Mouse (Mus musculus) cerebellum, postnatal 25 days (tissue): ENCODE data around the gene Kpna2.
"Not testable (repeated sequence)": the region's sequence is repeated elsewhere in the genome, so short reads cannot be mapped to it uniquely, and the experiment has no call there.

Source experiments
- DNase-seq, 2 experiments: peaks; one replicate each; pipeline ENCODE4 v3.0.0; 2021; ENCODE audit warnings: mixed read lengths in 2 of 2

Kpna2 gene

DNA sequence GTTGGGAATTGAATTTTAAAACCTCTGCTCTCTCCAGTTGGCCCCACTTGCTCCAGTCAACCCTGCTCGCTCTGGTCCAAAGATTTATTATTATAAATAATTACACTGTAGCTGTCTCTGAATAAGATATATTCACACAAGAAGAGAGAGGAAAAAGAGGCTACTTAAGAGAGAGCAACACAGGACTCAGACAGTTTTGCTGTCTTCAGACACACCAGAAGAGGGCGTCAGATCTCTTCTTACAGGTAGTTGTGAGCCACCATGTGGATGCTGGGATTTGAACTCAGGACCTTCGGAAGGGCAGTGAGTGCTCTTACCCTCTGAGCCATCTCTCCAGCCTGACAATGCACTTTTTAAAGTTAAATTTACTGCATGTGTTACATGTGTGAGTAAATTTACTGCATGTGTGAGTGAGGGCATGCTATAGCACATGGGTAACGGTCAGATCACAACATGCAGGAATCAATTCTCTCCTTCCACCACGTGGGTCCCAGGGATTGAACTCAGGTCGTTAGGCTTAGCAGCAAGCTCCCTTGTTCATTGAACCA is 18.1 kb upstream of the Kpna2 start:
- DNase-seq, result no peak

DNA sequence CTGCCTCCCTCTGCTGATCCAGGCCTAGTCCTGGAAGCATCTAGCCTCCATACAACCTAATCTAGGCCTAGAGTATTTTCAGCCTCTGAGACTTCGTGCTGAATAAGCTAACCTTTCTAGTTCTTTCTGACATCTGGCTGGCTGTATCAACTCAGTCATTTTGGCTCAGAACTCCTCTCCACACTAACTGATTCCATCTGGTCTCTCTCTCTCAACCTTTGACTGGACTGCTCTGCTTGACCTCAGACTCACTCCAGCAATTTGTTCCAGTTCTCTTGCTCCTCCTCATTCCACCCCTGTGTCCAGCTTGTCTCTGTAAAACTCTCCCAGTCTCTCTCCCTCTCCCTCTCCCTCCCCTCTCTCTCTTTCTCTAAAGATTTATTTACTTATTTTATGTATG is 17.6 kb upstream of the Kpna2 start:
- no peak for DNase-seq

DNA sequence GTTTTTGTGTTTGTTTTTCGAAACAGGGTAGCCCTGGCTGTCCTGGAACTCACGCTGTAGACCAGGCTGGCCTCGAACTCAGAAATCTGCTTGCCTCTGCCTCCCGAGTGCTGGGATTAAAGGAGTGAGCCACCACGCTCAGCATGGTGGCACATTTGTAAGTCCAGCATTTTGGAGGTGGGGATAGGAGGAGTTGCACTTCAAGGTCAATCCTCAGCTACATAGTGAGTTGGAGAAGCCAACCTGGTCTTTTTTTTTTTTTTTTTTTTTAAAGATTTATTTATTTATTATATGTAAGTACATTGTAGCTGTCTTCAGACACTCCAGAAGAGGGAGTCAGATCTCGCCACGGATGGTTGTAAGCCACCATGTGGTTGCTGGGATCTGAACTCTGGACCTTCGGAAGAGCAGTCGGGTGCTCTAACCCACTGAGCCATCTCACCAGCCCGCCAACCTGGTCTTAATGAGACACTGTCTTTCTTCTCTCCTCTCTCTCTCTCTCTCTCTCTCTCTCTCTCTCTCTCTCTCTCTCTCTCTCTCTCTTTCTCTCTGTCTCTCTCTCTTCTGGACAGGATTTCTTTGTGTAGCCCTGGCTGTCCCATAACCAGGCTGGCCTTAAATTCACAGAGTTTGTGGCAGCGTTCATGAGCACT is 16.3 kb upstream of the Kpna2 start:
- DNase-seq, result not testable (repeated sequence)

DNA sequence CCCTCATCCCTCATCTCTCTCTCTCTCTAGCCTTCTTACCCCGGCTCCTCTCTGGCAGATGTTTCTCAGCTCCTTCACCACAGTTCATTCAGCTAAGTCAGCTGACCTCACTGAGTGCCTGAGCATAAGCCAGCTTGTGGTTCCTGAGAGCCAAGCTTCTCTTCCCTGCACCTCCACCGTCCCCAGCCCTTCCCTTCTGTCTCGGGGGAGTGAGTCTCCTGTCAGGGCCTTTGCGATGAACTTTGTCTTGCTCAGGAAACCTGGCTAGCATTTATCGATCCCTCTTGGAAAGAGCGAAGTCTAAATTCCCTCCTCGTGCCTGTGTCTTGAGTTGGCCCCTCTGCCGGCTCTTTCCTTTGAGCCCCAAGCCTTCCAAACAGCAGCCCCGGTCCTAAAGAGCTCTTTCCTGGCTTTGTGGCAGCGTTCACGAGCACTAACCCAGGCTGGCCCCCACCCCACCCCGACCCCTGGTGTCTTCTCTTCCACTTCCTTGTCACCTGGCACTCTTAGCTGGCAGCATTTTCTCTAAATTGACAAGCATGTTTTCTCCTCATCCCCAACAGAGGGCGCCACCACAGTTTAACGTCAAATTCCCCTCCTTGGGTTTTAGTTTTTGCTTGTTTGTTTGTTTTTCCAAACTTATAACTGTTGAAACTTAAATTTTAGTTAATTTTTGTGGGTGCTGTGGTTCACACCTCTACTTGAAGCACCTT is 15.4 kb upstream of the Kpna2 start:
- DNase-seq, result no peak

DNA sequence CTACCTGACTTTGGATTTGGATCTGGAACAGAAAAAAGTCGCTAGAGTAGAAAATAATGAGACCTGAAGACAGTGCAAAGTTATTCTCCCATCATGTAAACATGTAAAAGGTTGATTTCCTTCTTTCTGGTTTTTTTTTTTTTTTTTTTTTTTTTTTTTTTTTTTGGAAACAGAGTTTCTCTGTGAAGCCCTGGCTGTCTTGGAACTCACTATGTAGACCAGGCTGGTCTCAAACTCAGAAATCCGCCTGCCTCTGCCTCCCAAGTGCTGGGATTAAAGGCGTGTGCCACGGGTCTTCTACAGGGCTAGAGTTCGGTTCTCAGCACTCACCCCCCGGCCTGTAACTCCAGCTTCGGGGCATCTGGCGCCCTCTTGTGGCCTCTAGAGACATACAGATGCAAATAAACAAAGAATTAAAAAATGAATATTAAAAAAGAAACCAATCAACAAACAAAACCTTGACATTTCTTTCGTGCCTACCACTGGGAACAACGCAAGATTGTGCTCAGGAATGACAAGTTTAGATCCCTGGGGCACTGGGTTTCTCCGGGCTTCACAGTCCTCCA is 14.8 kb upstream of the Kpna2 start:
- DNase-seq, result no peak

DNA sequence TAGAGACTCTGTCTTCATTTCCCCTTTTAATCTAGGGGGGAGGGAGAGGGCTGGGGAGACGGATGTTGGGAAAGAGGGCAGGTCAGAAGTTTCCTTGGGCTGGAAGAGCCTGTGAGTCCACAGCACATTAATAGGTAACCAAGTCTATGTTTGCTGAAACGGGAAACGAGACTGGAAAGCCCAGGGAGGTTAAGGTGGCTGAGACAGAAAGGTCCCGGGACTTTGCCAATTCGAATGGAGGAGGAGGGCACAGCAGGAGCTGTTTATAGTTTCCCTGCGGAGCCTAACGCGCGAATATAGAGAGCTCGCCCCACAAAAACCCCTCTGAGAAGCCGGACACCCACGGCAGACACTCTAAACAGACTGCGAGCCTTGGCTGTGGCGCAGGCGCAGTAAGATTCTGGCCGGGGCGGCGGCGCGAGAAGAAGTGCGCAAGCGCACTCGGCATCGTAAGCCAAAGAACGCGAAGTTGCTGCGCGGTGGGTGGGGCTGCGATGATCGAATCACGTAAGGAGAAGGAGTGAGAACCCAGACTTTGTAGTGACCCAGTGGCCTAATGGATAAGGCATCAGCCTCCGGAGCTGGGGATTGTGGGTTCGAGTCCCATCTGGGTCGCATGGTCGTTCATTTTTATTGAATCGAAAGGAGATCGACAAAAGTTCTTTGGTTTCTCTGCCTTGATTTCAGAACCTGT is 13.1 kb upstream of the Kpna2 start:
- DNase-seq, result peak; percentile 99 to 100

DNA sequence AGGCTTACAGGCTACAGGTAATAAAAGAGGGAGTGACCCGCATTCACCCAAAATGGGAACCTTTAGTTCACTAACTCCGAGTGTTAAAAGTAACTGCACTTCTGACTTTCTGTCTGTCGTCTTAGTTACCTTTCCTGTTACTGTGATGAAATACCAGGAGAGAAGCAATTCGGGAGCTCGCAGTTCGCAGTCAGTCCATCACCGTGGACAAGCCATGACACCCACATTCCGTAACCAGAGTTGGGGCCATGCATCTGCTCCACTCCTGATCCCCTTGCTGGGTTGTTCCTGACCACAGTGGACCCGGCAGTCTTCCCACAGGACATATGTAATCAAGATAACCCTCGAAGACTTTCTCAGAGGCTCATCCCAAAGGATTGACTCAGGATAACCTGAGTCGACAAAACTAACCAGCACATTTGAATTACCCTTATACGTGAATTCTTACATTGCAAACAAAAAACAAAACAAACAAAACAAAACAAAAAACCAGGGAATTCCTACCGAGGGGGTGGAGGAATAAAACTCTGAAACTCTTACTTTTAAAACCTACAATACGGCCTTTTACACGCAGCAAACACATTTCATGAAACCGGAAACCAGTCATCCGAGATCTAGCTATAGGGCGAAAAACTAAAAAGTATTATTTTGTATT is 12.5 kb upstream of the Kpna2 start:
- DNase-seq, result peak in 1 of 2 experiments; percentile 27

DNA sequence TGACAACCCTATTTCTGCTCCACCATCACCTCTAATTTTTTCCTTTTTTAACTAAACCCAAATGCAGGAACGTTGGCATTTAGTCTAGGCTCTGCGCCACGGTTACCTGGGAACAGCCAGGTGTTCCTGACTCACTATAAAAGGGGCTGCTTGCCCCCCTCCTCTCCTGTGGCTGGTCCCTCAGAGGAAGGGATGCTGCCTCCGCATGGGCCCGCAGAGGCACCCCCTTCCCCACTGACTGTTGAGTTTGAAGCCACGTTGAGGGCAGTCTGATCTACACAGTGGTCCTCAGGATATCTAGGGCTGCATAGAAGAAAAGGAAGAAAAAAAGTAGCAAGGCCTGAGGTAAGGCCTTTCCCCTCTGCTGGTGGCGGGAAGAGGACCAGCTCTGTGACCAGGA is 11.8 kb upstream of the Kpna2 start:
- no peak for DNase-seq

DNA sequence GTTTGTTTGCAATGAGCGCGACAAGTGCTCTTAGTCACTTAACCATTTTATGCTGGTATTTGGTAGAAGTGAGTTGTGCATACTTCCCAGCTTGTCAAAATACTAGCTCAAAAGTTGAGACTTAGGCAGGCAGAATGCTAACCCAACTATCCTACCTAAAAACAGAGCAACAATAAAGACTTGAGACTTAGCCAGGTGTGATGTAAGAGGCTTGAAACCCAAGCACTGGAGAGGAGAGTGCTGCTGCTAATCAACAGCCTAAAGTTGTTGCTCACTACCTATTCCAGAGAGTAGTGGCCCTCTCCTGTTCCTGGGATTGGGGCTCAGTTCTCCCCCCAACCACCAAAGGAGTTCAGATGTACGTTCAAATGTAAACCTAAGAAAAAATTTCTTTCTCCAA is 11.1 kb upstream of the Kpna2 start:
- DNase-seq, result no peak

DNA sequence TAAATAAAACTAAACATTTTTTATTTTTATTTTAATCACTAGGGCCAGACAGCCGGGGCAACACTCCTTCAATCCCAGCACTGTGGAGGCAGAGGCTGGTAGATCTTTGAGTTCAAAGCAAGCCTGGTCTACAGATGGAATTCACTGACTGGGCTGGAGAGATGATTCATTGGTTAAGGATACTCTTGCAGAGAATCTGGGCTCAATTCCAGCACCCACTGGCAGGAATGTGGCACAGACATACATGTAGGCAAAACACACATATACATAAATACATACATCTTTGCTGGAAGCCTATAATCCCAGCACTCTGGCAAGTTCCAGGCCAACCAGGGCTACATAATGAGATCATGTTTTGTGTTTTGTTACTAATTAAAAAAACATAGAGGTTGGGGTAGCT is 6.2 kb upstream of the Kpna2 start:
- peak in 1 of 2 experiments; percentile 51 for DNase-seq

DNA sequence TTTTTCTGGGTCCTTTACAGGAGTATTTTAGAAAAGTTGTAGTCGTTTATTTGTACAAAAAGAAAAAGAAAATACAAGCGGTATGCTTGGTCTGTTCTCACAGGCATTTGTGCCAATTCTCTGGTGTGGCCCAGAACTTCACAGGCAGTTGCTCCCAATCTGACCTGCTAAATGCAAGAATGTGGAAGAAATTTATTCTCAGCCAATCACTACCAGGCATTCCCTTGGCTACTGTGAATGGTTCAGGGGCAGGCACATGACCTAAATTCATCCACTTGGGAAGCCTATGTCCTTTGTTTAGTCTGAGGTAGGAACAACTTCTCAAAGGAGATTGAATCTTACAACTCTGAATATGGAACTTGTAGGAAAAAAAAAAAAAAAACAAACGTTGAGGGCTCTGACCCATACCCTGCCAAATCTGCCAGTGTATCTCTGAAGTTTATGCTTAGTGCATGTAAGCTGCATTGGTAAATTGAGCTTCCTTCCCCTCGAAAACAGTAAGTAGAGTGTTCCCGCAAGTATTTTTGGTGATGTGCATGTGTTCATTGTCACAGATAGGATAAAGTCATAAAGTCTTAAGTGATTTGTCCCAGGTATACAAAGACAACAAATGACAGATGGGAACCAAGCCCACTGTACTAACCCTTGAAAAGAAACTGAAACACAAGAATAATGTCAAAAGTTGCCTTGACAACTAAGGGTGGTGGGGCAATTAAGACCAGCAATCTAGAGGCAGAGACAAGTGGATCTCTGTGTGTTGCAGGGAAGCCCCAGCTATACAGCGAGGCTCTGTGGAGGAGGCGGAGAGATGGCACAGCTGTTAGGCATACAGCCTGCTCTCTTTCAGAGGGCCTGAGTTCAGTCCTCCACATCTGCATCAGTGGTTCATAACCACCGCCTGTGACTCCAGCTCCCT is 2.7 kb upstream of the Kpna2 start:
- DNase-seq, result no peak

DNA sequence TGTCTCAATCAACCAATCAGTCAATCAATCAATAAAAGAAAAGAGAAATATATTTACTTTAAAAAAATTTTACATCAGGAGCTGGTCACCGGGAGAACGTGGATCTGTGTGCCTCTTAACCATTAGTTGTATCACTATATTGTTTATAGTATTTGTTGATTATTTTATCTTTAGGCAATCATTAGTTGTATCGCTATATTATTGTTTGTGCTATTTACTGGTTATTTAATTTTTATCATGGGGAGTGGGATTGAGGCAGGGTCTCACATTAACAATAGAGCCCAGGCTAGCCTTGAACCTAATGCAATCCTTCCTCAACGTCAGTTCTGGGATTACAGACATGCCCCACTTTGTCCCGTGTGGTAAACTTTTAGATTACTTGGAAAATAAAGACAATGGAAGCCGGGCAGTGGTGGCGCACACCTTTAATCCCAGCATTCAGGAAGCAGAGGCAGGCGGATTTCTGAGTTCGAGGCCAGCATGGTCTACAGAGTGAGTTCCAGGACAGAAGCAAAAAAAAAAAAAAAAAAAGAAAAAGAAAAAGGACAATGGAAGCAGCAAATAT is 690 bp upstream of the Kpna2 start:
- no peak for DNase-seq

DNA sequence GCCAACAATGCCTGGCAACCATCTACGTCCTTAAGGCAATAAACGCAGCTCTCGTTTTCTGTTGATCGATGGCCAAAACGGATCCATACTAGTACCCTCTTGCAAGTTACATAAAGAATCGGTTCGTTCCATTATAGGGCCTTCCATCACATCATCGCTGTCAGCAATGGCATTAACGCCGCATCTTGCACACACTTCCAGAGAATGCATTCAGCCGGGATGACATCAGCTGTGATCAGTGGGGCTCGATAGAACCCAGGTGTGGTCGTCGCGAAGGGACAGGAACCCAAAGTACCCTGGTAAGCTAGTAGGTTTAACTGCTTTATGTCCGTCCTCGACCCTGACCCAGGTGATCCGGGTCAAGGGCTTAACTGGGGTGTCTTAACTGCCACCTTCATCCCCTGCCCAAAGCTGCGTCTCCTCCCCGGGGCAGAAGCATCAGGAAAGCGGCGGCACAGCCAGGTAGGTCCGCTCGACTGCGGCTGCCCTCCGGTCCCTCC is 640 bp downstream of the Kpna2 start:
- DNase-seq, result peak in 1 of 2 experiments; percentile 34

DNA sequence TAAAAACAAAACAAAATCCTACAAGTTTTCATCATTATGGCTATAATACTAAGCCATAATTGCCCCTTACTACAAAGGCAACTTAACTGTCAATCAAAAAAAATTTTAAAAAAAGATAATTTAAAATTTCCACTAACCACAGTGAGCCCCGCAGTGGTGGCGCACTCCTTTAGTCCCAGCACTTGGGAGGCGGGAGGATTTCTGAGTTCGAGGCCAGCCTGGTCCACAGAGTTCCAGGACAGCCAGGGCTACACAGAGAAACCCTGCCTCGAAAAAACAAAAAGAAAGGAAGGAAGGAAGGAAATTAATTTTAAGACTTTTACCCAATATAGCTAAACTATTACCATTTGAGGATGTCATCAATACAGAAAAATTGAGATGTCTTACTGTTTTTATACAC is 1.4 kb downstream of the Kpna2 start:
- no peak for DNase-seq

DNA sequence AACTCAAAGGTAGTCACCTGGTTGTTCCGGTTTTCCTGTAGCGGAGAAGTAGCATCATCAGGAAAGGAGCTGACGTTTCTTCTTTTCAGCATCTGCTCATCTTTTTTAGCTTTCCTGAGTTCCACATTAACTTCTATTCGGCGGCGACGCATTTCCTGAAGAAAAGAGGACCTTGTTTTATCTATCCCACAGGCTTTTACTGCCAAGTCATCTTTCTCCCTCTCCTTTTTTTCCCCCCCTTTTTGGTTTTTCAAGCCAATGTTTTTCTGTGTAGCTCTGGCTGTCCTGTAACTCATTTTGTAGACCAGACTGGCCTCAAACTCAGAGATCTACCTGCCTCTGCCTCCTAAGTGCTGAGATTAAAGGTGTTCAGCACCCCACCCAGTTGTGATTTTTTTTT is 2.8 kb downstream of the Kpna2 start:
- not testable (repeated sequence) for DNase-seq

DNA sequence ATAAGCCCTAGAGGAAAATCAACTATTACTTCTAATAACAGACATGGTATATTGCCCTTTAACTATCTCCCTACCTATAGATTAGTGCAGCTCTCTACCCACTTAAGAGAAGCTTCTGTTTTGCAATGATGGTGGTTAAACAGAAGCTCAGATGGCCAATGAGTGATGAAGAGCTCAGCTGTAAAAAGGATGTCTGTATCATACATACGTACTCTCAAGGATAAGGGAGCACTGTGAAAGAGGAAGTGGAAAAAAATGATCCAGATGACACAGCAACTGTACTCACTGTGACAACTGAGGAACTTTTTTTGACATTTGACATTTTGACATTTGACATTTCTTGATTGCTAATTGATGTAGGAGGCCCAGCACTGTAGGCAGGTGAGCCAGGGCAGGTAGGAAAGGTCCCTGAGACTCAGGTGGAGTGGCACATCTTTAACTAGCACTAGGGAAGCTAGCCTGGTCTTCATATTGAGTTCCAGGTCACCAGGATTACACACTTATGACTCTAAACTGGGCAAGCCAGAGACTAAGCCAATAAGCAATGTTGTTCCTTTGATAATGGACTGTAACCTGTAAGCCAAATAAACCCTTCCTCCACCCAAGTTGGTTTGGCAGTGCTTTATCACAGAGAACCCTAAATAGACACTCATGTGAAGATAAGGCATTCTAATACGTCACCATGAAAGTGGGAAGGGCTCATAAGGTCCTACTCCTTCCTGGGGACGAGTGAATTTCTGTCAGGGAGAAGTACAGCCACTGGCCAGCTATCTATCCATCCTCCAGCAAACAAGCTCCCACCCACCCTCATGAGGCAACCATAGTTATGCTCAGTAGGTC is 4.9 kb downstream of the Kpna2 start:
- DNase-seq, result no peak

DNA sequence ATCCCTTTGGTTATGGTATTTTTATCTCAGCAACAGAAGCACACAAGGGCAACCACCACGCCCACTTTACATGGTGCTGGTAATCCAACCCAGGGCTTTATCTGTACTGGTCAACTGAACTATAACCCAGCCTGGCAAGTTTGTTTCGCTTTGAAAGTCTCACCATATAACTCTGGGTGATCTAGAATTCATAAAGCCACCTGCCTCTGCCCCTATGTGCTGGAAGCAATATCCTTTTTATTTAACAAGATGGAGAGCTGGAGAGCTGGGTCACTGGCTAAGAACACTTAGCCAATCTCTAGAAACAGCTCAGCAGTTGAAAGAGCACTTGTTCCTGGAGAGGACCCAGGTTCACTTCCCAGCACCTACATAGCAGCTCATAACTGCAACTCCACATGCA is 12.0 kb downstream of the Kpna2 start:
- DNase-seq, result no peak

DNA sequence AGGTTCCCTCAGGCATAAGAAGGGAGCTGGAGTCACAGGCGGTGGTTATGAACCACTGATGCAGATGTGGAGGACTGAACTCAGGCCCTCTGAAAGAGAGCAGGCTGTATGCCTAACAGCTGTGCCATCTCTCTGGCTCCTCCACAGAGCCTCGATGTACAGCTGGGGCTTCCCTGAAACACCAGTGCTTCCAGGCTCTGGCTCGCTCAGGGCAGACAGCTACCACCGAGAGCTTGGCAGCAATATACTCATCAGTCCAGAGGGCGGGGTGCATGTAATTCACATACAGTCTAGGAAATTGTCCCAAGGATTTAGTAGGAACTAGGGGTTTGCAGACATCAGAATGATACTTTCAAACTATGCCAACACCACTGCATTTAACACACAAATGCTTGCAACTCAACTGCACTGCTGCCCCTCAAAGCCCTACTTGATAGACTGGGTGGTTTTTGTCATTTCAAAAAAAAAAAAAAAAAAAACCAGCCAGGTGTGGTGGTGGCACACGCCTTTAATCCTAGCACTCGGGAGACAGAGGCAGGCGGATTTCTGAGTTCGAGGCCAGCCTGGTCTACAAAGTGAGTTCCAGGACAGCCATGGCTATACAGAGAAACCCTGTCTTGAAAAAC is 13.2 kb downstream of the Kpna2 start:
- not testable (repeated sequence) for DNase-seq

DNA sequence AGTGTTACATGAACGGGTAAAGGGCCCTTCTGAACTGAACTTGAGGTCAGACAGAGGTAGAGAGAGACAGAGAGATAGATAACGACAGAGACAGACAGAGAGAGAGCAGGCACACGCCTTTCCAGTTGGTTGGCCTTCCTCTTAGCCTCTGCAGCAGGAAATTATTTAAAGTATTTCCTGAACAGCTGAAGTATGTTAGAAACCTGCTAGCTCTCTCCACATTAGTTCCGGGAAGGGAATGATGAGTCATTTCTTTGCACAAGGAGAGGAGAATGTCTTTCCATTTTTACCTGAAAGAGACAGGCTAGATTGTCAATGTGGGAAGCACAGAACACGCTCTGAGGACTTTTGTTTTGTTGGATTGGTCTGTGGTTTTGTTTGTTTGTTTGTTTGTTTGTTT is 17.0 kb downstream of the Kpna2 start:
- DNase-seq, result no peak

DNA sequence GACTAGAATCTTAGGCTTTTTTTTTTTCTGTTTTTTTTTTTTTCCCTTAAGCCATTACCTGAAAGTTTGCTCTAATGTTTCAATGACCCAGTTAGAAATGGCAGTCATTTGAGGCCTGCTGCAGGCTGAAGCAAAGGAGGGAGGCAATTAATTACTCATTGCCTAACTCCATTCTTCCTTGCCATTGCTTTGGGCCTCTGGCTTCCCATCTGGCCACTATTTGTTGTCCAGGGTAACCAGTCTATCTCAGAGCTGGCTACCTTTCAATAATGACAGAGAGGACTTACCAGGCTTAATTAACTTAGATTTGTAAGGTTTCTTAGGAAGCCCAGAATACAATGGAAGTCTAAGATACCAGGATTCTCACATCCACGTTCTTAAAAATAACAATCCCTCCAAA is 17.6 kb downstream of the Kpna2 start:
- DNase-seq, result no peak
